ENCODE assay signal across 13 mouse cellular contexts in genomic region chr2:65909724-65910521, GRCm38 (mm10).
DNase-seq lines count a peak whose midpoint lies in the region; ATAC-seq and TF ChIP-seq lines count a peak whose summit lies in the region.
"Had no signal": no experiment of that assay in that cellular context is flagged by ENCODE, and none has a peak within 500 bp of the region (broad histone marks: within the 10 kb centered on the region; RNA-seq: fewer than 3 reads in every experiment).

No protein-coding gene starts in this region.

- peak overlapping the region; percentile 20 for H3K4me3 ChIP-seq in heart, embryonic 15.5 days
- H3K4me3 ChIP-seq in hindbrain, embryonic 11.5 days (ENCODE audit: low read depth, low read length), result no peak overlapping the region
- no peak overlapping the region for H3K4me3 ChIP-seq in midbrain, postnatal 0 days (ENCODE audit: low read depth, low read length)
- H3K4me3 ChIP-seq: limb, embryonic 12.5 days; myocyte had no signal

- WGBS in heart, embryonic 15.5 days, result 25% methylated on average over 13 of the region's 13 CpGs
- WGBS in hindbrain, embryonic 11.5 days, result 12% methylated on average over 13 of the region's 13 CpGs
- 14% methylated on average over 13 of the region's 13 CpGs for WGBS in midbrain, postnatal 0 days

- H3K4me2 ChIP-seq in heart, embryonic 15.5 days, result peak overlapping the region; percentile 52
- no peak overlapping the region for H3K4me2 ChIP-seq in hindbrain, embryonic 11.5 days (replicated peaks; ENCODE audit: low read depth, low read length)
- H3K4me2 ChIP-seq in midbrain, postnatal 0 days (ENCODE audit: low read depth, low read length, poor library complexity, severe bottlenecking), result 0 out of 2 replicates have a peak overlapping the region, but pooled peaks have one; percentile 18
- H3K4me2 ChIP-seq: limb, embryonic 12.5 days had no signal

- no peak for ATAC-seq in heart, embryonic 15.5 days (replicated peaks; ENCODE audit: insufficient number of reproducible peaks, insufficient read depth, low FRiP score, low read depth)
- peak; percentile 53 for ATAC-seq in hindbrain, embryonic 11.5 days (ENCODE audit: low FRiP score)
- ATAC-seq in midbrain, postnatal 0 days (ENCODE audit: low FRiP score), result peak; percentile 16; the same call in 1 of the 2 replicates

- no peaks in the 10 kb centered on the region for H3K36me3 ChIP-seq in heart, embryonic 15.5 days
- H3K36me3 ChIP-seq in hindbrain, embryonic 11.5 days (ENCODE audit: control insufficient read depth, insufficient read depth, low read length), result no peaks in the 10 kb centered on the region
- H3K36me3 ChIP-seq in midbrain, postnatal 0 days (ENCODE audit: insufficient read depth, low read length), result no peaks in the 10 kb centered on the region
- H3K36me3 ChIP-seq: limb, embryonic 12.5 days had no signal

- H3K9me3 ChIP-seq in heart, embryonic 15.5 days (replicated peaks), result no peaks in the 10 kb centered on the region
- H3K9me3 ChIP-seq in hindbrain, embryonic 11.5 days (ENCODE audit: control insufficient read depth, low read length), result no peaks in the 10 kb centered on the region
- H3K9me3 ChIP-seq in midbrain, postnatal 0 days (ENCODE audit: low read length), result no peaks in the 10 kb centered on the region
- H3K9me3 ChIP-seq: limb, embryonic 12.5 days had no signal

- intact Hi-C loops in heart, postnatal 36 days (cut with DNase I), result no loop called here

- no peak for DNase-seq in heart, postnatal 36 days
- peak; percentile 47 for DNase-seq in brain, adult 2 months (ENCODE audit: low read depth, low spot score)
- no peak for DNase-seq in hindbrain, embryonic 11.5 days (ENCODE audit: low spot score)
- DNase-seq in midbrain, postnatal 0 days (ENCODE audit: low spot score), result peak; percentile 25
- DNase-seq in spleen, adult 12 weeks (ENCODE audit: low spot score), result no peak
- no peak for DNase-seq in adrenal gland, adult 8-10 months
- no peak for DNase-seq in urinary bladder, postnatal 25 days (ENCODE audit: low spot score)
- DNase-seq: layer of hippocampus, adult 9-11 months; lung, postnatal 14 days; right cerebral cortex, postnatal 25 days had no signal

- H3K27ac ChIP-seq in heart, embryonic 15.5 days, result no peak overlapping the region
- no peak overlapping the region for H3K27ac ChIP-seq in hindbrain, embryonic 11.5 days (ENCODE audit: low read depth, low read length)
- H3K27ac ChIP-seq in midbrain, postnatal 0 days (ENCODE audit: low read depth, low read length), result no peak overlapping the region
- H3K27ac ChIP-seq: limb, embryonic 12.5 days had no signal

- peak; percentile 12; the same call in 1 of the 2 replicates for TF ChIP-seq CTCF in midbrain, postnatal 0 days (IDR thresholded peaks at IDR 0.05)

- no peak overlapping the region for H3K9ac ChIP-seq in heart, embryonic 15.5 days
- no peak overlapping the region for H3K9ac ChIP-seq in hindbrain, embryonic 11.5 days (ENCODE audit: low read depth, low read length)
- H3K9ac ChIP-seq in midbrain, postnatal 0 days (replicated peaks; ENCODE audit: low read length, poor library complexity, severe bottlenecking), result no peak overlapping the region
- H3K9ac ChIP-seq: limb, embryonic 12.5 days had no signal

- peaks cover 5% of the 10 kb centered on the region; the same call in 1 of the 2 replicates for H3K27me3 ChIP-seq in heart, embryonic 15.5 days
- H3K27me3 ChIP-seq in hindbrain, embryonic 11.5 days (ENCODE audit: control insufficient read depth, insufficient read depth, low read length), result no peaks in the 10 kb centered on the region
- no peaks in the 10 kb centered on the region for H3K27me3 ChIP-seq in midbrain, postnatal 0 days (ENCODE audit: insufficient read depth, low read length)
- H3K27me3 ChIP-seq: limb, embryonic 12.5 days had no signal

- peaks cover 4% of the 10 kb centered on the region; the same call in 1 of the 2 replicates for H3K4me1 ChIP-seq in heart, embryonic 15.5 days (replicated peaks)
- H3K4me1 ChIP-seq in hindbrain, embryonic 11.5 days (replicated peaks; ENCODE audit: control insufficient read depth, insufficient read depth, low read length), result peaks cover 4% of the 10 kb centered on the region; the same call in 1 of the 2 replicates
- peaks cover 7% of the 10 kb centered on the region; the same call in 1 of the 2 replicates for H3K4me1 ChIP-seq in midbrain, postnatal 0 days (ENCODE audit: insufficient read depth, low read length)

Comparison
In these comparisons a context has a peak if more than half of its experiments do, and no peak if none do; other contexts are left out.
1. DNase-seq: peak in brain, adult 2 months (single experiment) and midbrain, postnatal 0 days (single experiment); none in heart, postnatal 36 days (0 of 2), hindbrain, embryonic 11.5 days (single experiment), spleen, adult 12 weeks (single experiment), adrenal gland, adult 8-10 months (single experiment) and urinary bladder, postnatal 25 days (single experiment).